Mouse (Mus musculus): ENCODE measurements at regions not wholly inside any gene's neighbourhood (a gene's known extent, or its start where the extent isn't known, plus 50 kb on each side); places are given as distances from the start of the nearest gene placed in this dataset.

- peak; percentile 22 for DNase-seq (ENCODE audit: low spot score)
These were observed 655.7 kb upstream of the Kdm8 start for GRCm38 (mm10) chr7:124788781-124789180.

GRCm38 (mm10) chr7:124803101-124803500 lies 641.4 kb upstream of the Kdm8 start:
- no peaks in the 10 kb centered on the region for H3K4me1 ChIP-seq (replicated peaks; ENCODE audit: insufficient read depth, low read length)
- no peak overlapping the region for H3K4me3 ChIP-seq (replicated peaks; ENCODE audit: low read depth, low read length)
- no peak for TF ChIP-seq CTCF (IDR thresholded peaks at IDR 0.05; ENCODE audit: low read depth)
- H3K27ac ChIP-seq = no peak overlapping the region
- H3K27me3 ChIP-seq (ENCODE audit: insufficient read depth, low read length) = no peaks in the 10 kb centered on the region
- 75% methylated on average over 3 of the region's 3 CpGs for WGBS
- H3K36me3 ChIP-seq (ENCODE audit: insufficient read depth, low read length) = no peaks in the 10 kb centered on the region
- no peak overlapping the region for H3K9ac ChIP-seq (ENCODE audit: low read depth, low read length)
- ATAC-seq (replicated peaks; ENCODE audit: low FRiP score, low read depth) (no peak), DNase-seq (ENCODE audit: low spot score) (no peak)
- no peaks in the 10 kb centered on the region for H3K9me3 ChIP-seq (replicated peaks; ENCODE audit: low read length)
- no peak overlapping the region for H3K4me2 ChIP-seq (ENCODE audit: low read length)

More at GRCm38 (mm10) chr7:124788781-124789180, 655.7 kb upstream of the Kdm8 start:
- Histone ChIP-seq H3K4me2 (ENCODE audit: low read length) (no peak overlapping the region), H3K4me3 (replicated peaks; ENCODE audit: low read depth, low read length) (no peak overlapping the region), H3K4me1 (replicated peaks; ENCODE audit: insufficient read depth, low read length) (no peaks in the 10 kb centered on the region), H3K27me3 (ENCODE audit: insufficient read depth, low read length) (no peaks in the 10 kb centered on the region), H3K9ac (ENCODE audit: low read depth, low read length) (no peak overlapping the region), H3K9me3 (replicated peaks; ENCODE audit: low read length) (no peaks in the 10 kb centered on the region), H3K36me3 (ENCODE audit: insufficient read depth, low read length) (no peaks in the 10 kb centered on the region), H3K27ac (no peak overlapping the region)
- ATAC-seq (replicated peaks; ENCODE audit: low FRiP score, low read depth) = no peak
- 34% methylated on average over 3 of the region's 3 CpGs for WGBS
- no peak for TF ChIP-seq CTCF (IDR thresholded peaks at IDR 0.05; ENCODE audit: low read depth)

GRCm38 (mm10) chr7:124834692-124835091 lies 609.8 kb upstream of the Kdm8 start:
- Histone ChIP-seq H3K9me3 (replicated peaks; ENCODE audit: low read length) (no peaks in the 10 kb centered on the region), H3K4me1 (replicated peaks; ENCODE audit: insufficient read depth, low read length) (no peaks in the 10 kb centered on the region), H3K9ac (ENCODE audit: low read depth, low read length) (no peak overlapping the region), H3K27ac (no peak overlapping the region), H3K4me2 (ENCODE audit: low read length) (no peak overlapping the region), H3K27me3 (ENCODE audit: insufficient read depth, low read length) (no peaks in the 10 kb centered on the region), H3K4me3 (replicated peaks; ENCODE audit: low read depth, low read length) (no peak overlapping the region), H3K36me3 (ENCODE audit: insufficient read depth, low read length) (no peaks in the 10 kb centered on the region)
- peak; percentile 67 for DNase-seq (ENCODE audit: low spot score)
- ATAC-seq (replicated peaks; ENCODE audit: low FRiP score, low read depth) = no peak
- TF ChIP-seq CTCF (IDR thresholded peaks at IDR 0.05; ENCODE audit: low read depth) = no peak

- Histone ChIP-seq H3K4me3 (replicated peaks; ENCODE audit: low read depth, low read length) (no peak overlapping the region), H3K4me2 (ENCODE audit: low read length) (no peak overlapping the region), H3K27me3 (ENCODE audit: insufficient read depth, low read length) (no peaks in the 10 kb centered on the region), H3K36me3 (ENCODE audit: insufficient read depth, low read length) (no peaks in the 10 kb centered on the region), H3K9me3 (replicated peaks; ENCODE audit: low read length) (no peaks in the 10 kb centered on the region), H3K4me1 (replicated peaks; ENCODE audit: insufficient read depth, low read length) (no peaks in the 10 kb centered on the region), H3K9ac (ENCODE audit: low read depth, low read length) (no peak overlapping the region), H3K27ac (no peak overlapping the region)
- no peak for DNase-seq (ENCODE audit: low spot score)
- no peak for TF ChIP-seq CTCF (IDR thresholded peaks at IDR 0.05; ENCODE audit: low read depth)
- no peak for ATAC-seq (replicated peaks; ENCODE audit: low FRiP score, low read depth)
- 83% methylated on average over 3 of the region's 3 CpGs for WGBS
These were observed 607.9 kb upstream of the Kdm8 start for GRCm38 (mm10) chr7:124836531-124836930.

- DNase-seq (ENCODE audit: low spot score) (no peak), ATAC-seq (replicated peaks; ENCODE audit: low FRiP score, low read depth) (no peak)
- H3K9me3 ChIP-seq (replicated peaks; ENCODE audit: low read length) = no peaks in the 10 kb centered on the region
- H3K27ac ChIP-seq = no peak overlapping the region
- H3K36me3 ChIP-seq (ENCODE audit: insufficient read depth, low read length) = no peaks in the 10 kb centered on the region
- WGBS = 72% methylated on average over 5 of the region's 5 CpGs
- no peaks in the 10 kb centered on the region for H3K27me3 ChIP-seq (ENCODE audit: insufficient read depth, low read length)
- no peak overlapping the region for H3K4me3 ChIP-seq (replicated peaks; ENCODE audit: low read depth, low read length)
- no peak overlapping the region for H3K4me2 ChIP-seq (ENCODE audit: low read length)
- no peak overlapping the region for H3K9ac ChIP-seq (ENCODE audit: low read depth, low read length)
- no peak for TF ChIP-seq CTCF (IDR thresholded peaks at IDR 0.05; ENCODE audit: low read depth)
- no peaks in the 10 kb centered on the region for H3K4me1 ChIP-seq (replicated peaks; ENCODE audit: insufficient read depth, low read length)
These were observed 589.4 kb upstream of the Kdm8 start for GRCm38 (mm10) chr7:124855056-124855455.

GRCm38 (mm10) chr7:124857106-124857505 lies 587.4 kb upstream of the Kdm8 start:
- Histone ChIP-seq H3K27me3 (ENCODE audit: insufficient read depth, low read length) (no peaks in the 10 kb centered on the region), H3K4me3 (replicated peaks; ENCODE audit: low read depth, low read length) (no peak overlapping the region), H3K36me3 (ENCODE audit: insufficient read depth, low read length) (no peaks in the 10 kb centered on the region), H3K27ac (no peak overlapping the region), H3K9me3 (replicated peaks; ENCODE audit: low read length) (no peaks in the 10 kb centered on the region), H3K4me1 (replicated peaks; ENCODE audit: insufficient read depth, low read length) (no peaks in the 10 kb centered on the region), H3K4me2 (ENCODE audit: low read length) (no peak overlapping the region), H3K9ac (ENCODE audit: low read depth, low read length) (no peak overlapping the region)
- no peak for TF ChIP-seq CTCF (IDR thresholded peaks at IDR 0.05; ENCODE audit: low read depth)
- ATAC-seq (replicated peaks; ENCODE audit: low FRiP score, low read depth) = no peak
- 78% methylated on average over 3 of the region's 3 CpGs for WGBS
- DNase-seq (ENCODE audit: low spot score) = no peak

- H3K9me3 ChIP-seq (replicated peaks; ENCODE audit: low read length) = no peaks in the 10 kb centered on the region
- no peak overlapping the region for H3K9ac ChIP-seq (ENCODE audit: low read depth, low read length)
- TF ChIP-seq CTCF (IDR thresholded peaks at IDR 0.05; ENCODE audit: low read depth) = no peak
- H3K36me3 ChIP-seq (ENCODE audit: insufficient read depth, low read length) = no peaks in the 10 kb centered on the region
- no peaks in the 10 kb centered on the region for H3K27me3 ChIP-seq (ENCODE audit: insufficient read depth, low read length)
- no peak overlapping the region for H3K4me3 ChIP-seq (replicated peaks; ENCODE audit: low read depth, low read length)
- H3K4me2 ChIP-seq (ENCODE audit: low read length) = no peak overlapping the region
- no peak overlapping the region for H3K27ac ChIP-seq
- DNase-seq (ENCODE audit: low spot score) = no peak
- ATAC-seq (replicated peaks; ENCODE audit: low FRiP score, low read depth) = no peak
- WGBS = 94% methylated on average over 2 of the region's 2 CpGs
- no peaks in the 10 kb centered on the region for H3K4me1 ChIP-seq (replicated peaks; ENCODE audit: insufficient read depth, low read length)
These were observed 583.1 kb upstream of the Kdm8 start for GRCm38 (mm10) chr7:124861397-124861796.
